Mouse (Mus musculus): ENCODE measurements around the gene Plcl1. TPM values are rescaled to one million over a fixed set of nuclear protein-coding genes. Genes with fewer than 3 reads are reported as not detected.

The Plcl1 gene
- polyA plus RNA-seq, 1 experiment from 2014 or later, result 2.2 TPM

DNA sequence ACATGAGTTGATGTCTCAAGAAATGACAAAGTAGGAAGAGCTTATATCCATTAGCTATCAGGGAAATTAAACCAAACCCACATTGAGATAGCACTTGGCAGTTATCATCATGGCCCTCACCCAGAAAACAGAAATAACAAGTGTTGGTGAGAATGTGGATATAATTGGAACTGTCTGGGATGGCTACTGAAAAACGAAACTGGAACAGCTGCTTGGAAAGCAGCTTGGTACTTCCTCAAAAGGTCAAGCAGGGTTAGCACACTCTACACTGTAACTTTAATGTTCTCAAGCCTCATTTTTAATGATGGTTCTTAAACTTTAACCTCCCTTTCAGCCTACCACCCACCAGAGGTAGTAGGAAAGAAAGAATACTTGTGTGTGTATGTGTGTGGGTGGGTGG lies 361.0 kb downstream of the Plcl1 start:
- no peak overlapping the region for H3K9ac ChIP-seq
- H3K4me2 ChIP-seq, result no peak overlapping the region
- no peaks in the 10 kb centered on the region for H3K36me3 ChIP-seq
- H3K4me3 ChIP-seq, result no peak overlapping the region
- 44% methylated on average over 1 of the region's 1 CpGs for WGBS
- H3K27ac ChIP-seq, result no peak overlapping the region
- no peaks in the 10 kb centered on the region for H3K4me1 ChIP-seq
- ATAC-seq (ENCODE audit: borderline replicate concordance, extremely low read depth, low FRiP score, low TSS enrichment), result no peak
- no peaks in the 10 kb centered on the region for H3K27me3 ChIP-seq
- no peaks in the 10 kb centered on the region for H3K9me3 ChIP-seq

DNA sequence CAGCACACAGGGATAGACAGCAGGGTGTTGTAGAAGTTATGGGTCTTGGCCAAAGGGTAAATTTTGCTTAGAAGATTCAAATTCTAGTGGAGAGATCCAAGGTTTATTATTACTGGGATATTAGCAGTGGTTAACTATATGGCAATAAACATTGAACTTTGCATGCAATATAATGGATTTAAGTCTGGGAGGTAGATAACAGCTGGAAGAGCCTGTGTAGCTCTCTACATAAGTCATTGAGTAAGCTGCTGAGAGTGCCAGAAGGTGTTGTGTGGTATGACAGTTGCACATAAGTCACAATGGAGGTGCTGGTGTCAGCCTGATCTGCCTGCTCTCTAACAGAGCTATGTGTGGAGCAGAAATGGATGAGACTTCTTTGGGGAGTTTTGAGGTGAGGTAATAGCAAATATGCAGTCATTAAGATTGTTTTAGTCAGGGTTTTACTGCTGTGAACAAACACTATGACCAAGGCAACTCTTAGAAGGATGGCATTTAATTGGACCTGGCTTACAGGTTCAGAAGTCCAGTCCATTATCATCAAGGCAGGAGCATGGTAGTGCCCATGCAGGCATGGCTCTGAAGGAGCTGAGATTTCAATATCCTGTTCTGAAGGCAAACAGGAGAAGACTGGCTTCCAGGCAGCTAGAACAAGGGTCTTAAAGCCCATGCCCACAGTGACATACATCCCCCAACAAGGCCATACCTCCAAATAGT lies 364.5 kb downstream of the Plcl1 start:
- H3K27me3 ChIP-seq, result no peaks in the 10 kb centered on the region
- no peak overlapping the region for H3K4me2 ChIP-seq
- H3K9me3 ChIP-seq, result no peaks in the 10 kb centered on the region
- ATAC-seq (ENCODE audit: borderline replicate concordance, extremely low read depth, low FRiP score, low TSS enrichment), result no peak
- H3K4me3 ChIP-seq, result no peak overlapping the region
- no peaks in the 10 kb centered on the region for H3K4me1 ChIP-seq
- H3K27ac ChIP-seq, result no peak overlapping the region
- H3K36me3 ChIP-seq, result no peaks in the 10 kb centered on the region
- no peak overlapping the region for H3K9ac ChIP-seq

DNA sequence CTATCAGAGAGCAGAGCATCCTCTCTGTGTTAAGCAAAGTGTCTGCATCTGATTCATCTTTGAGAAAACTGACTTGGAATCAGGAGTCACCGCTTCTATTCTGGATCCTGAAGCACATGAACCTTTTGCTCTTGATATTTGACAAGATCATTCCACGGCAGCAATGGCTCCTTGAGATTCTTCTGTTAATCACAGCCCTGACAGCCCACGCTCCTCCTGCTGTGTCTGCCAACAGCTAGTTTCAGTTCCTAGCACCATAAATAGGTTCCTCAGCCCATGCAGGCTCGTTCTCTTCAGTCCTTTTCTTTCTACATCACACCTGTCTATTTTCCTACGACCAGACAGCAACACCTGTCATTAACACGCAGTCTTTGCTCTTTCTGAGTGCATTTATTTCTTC lies 387.1 kb downstream of the Plcl1 start:
- 48% methylated on average over 6 of the region's 6 CpGs for WGBS
- H3K27ac ChIP-seq, result no peak overlapping the region
- H3K27me3 ChIP-seq, result no peaks in the 10 kb centered on the region
- H3K4me3 ChIP-seq, result no peak overlapping the region
- no peaks in the 10 kb centered on the region for H3K9me3 ChIP-seq
- H3K9ac ChIP-seq, result no peak overlapping the region
- ATAC-seq (ENCODE audit: borderline replicate concordance, extremely low read depth, low FRiP score, low TSS enrichment), result no peak
- no peaks in the 10 kb centered on the region for H3K36me3 ChIP-seq
- H3K4me2 ChIP-seq, result no peak overlapping the region
- H3K4me1 ChIP-seq, result no peaks in the 10 kb centered on the region

Other genes with a start within 250 kb of the Plcl1 start
- 12.9 and 13.8 TPM in 2 replicates for gene Rftn2, start 179.1 kb upstream of the Plcl1 start, polyA plus RNA-seq (2015; fragmentation: Nextera tagmentation; extraction: Ambion mirVana)
- gene Mars2, start 168.7 kb upstream of the Plcl1 start, polyA plus RNA-seq (2015; fragmentation: Nextera tagmentation; extraction: Ambion mirVana), result 2.5 TPM in 2 replicates
- 0.20 and 0.36 TPM in 2 replicates for gene Boll, start 42.5 kb upstream of the Plcl1 start, polyA plus RNA-seq (2015; fragmentation: Nextera tagmentation; extraction: Ambion mirVana)

Data from lung, embryonic 15.5 days (tissue).